Mouse (Mus musculus): Measurements from ENCODE around the gene Kcnd1. TPM values are rescaled to one million over a fixed set of nuclear protein-coding genes. Genes with fewer than 3 reads are reported as not detected.

The Kcnd1 gene
- total RNA-seq, 2 experiments from 2014 or later, result 9.5 to 9.7 TPM

- no peak overlapping the region for H3K4me3 ChIP-seq
- TF ChIP-seq CTCF (conservative IDR thresholded peaks at IDR 0.05), result no peak
- no peak for DNase-seq (ENCODE audit: low spot score in 2 of 2)
- no peak overlapping the region for H3K27ac ChIP-seq
Measured at GRCm38 (mm10) chrX:7865786-7866185, 43.7 kb downstream of the Kcnd1 start.

GRCm38 (mm10) chrX:7867141-7867540 is 45.1 kb downstream of the Kcnd1 start:
- Histone ChIP-seq H3K27ac (no peak overlapping the region), H3K4me3 (no peak overlapping the region)
- no peak for TF ChIP-seq CTCF (conservative IDR thresholded peaks at IDR 0.05)
- DNase-seq (ENCODE audit: low spot score in 2 of 2), result no peak

GRCm38 (mm10) chrX:7868506-7868905 is 46.4 kb downstream of the Kcnd1 start:
- Histone ChIP-seq H3K4me3 (no peak overlapping the region), H3K27ac (no peak overlapping the region)
- no peak for DNase-seq (ENCODE audit: low spot score in 2 of 2)
- no peak for TF ChIP-seq CTCF (conservative IDR thresholded peaks at IDR 0.05)

GRCm38 (mm10) chrX:7869826-7870225 is 47.7 kb downstream of the Kcnd1 start:
- DNase-seq (ENCODE audit: low spot score in 2 of 2), result no peak
- TF ChIP-seq CTCF (conservative IDR thresholded peaks at IDR 0.05), result no peak
- no peak overlapping the region for H3K4me3 ChIP-seq
- no peak overlapping the region for H3K27ac ChIP-seq

GRCm38 (mm10) chrX:7878007-7878419 is 55.9 kb downstream of the Kcnd1 start, which contains the start of gene Pim2:
Gene Pim2 (plus strand): TSS chrX:7878262.
- Histone ChIP-seq H3K4me3 (peak within 1 kb of the TSS; percentile 66), H3K27ac (peak within 1 kb of the TSS; percentile 92)
- no peak for TF ChIP-seq CTCF (conservative IDR thresholded peaks at IDR 0.05)
- DNase-seq (ENCODE audit: low spot score in 2 of 2), result peak; percentile 80 to 86

GRCm38 (mm10) chrX:7878495-7878894 is 56.4 kb downstream of the Kcnd1 start:
- DNase-seq (ENCODE audit: low spot score in 2 of 2), result peak in 1 of 2 experiments; percentile 22

GRCm38 (mm10) chrX:7879819-7880218 is 57.7 kb downstream of the Kcnd1 start:
- TF ChIP-seq CTCF (conservative IDR thresholded peaks at IDR 0.05), result peak; percentile 65
- H3K27ac ChIP-seq, result peak overlapping the region; percentile 65; the same call in 1 of the 2 replicates
- peak; percentile 53 to 67 for DNase-seq (ENCODE audit: low spot score in 2 of 2)
- H3K4me3 ChIP-seq, result peak overlapping the region; percentile 66

More at GRCm38 (mm10) chrX:7878495-7878894, 56.4 kb downstream of the Kcnd1 start:
- Histone ChIP-seq H3K27ac (peak overlapping the region; percentile 92), H3K4me3 (peak overlapping the region; percentile 66)
- no peak for TF ChIP-seq CTCF (conservative IDR thresholded peaks at IDR 0.05)

- Histone ChIP-seq H3K4me3 (peak within 1 kb of the TSS; percentile 69), H3K27ac (peak within 1 kb of the TSS; percentile 94)
- DNase-seq (ENCODE audit: low spot score in 2 of 2), result peak; percentile 70 to 88
- TF ChIP-seq CTCF (conservative IDR thresholded peaks at IDR 0.05), result peak; percentile 42
Measured at GRCm38 (mm10) chrX:7883841-7884567, 61.9 kb downstream of the Kcnd1 start, which contains the start of gene Slc35a2. Gene Slc35a2 (plus strand): TSS chrX:7884028.

Small RNA genes lying within 50 kb of the gene (microRNA-seq; reads per million reads assigned to microRNA genes)
- 62.6 to 65.2 reads per million in 2 experiments for gene Mir1198

Other genes starting within 250 kb of the Kcnd1 start
- under 1 TPM in 1 of 2 experiments, not detected in 1; 0.10 TPM for gene Foxp3, start 248.6 kb upstream of the Kcnd1 start, total RNA-seq (2021)
- gene Ppp1r3f, start 248.0 kb upstream of the Kcnd1 start, total RNA-seq (2021), result 10 to 100 TPM; 16.4 to 16.7 TPM
- gene Ccdc22, start 216.8 kb upstream of the Kcnd1 start, total RNA-seq (2021), result 10 to 100 TPM; 25.3 to 25.5 TPM
- under 1 TPM in 1 of 2 experiments, not detected in 1; 0.08 TPM for gene Cacna1f, start 215.2 kb upstream of the Kcnd1 start, total RNA-seq (2021)
- 1,000 to 10,000 TPM; 1,738 to 1,877 TPM for gene Syp, start 183.8 kb upstream of the Kcnd1 start, total RNA-seq (2021)
- gene Prickle3, start 165.0 kb upstream of the Kcnd1 start, total RNA-seq (2021), result 1 to 10 TPM; 1.0 to 1.1 TPM
- gene Plp2, start 150.9 kb upstream of the Kcnd1 start, total RNA-seq (2021), result 1 to 10 TPM; 4.9 to 5.4 TPM
- under 1 TPM; 0.31 to 0.52 TPM for gene Magix, start 141.0 kb upstream of the Kcnd1 start, total RNA-seq (2021)
- gene Gpkow, start 125.2 kb upstream of the Kcnd1 start, total RNA-seq (2021), result 10 to 100 TPM; 32.6 to 40.6 TPM
- 10 to 100 TPM; 63.9 to 68.2 TPM for gene Wdr45, start 108.0 kb upstream of the Kcnd1 start, total RNA-seq (2021)
- not detected for gene Gm45208, start 100.0 kb upstream of the Kcnd1 start, total RNA-seq (2021)
- gene Praf2, start 93.8 kb upstream of the Kcnd1 start, total RNA-seq (2021), result 100 to 1,000 TPM in 1 of 2 experiments, 10 to 100 TPM in 1; 91.6 to 102 TPM
- gene Ccdc120, start 71.4 kb upstream of the Kcnd1 start, total RNA-seq (2021), result 10 to 100 TPM; 14.7 to 20.6 TPM
- gene Tfe3, start 59.7 kb upstream of the Kcnd1 start, total RNA-seq (2021), result 10 to 100 TPM; 29.0 to 35.1 TPM
- 100 to 1,000 TPM; 105 to 108 TPM for gene Gripap1, start 32.5 kb upstream of the Kcnd1 start, total RNA-seq (2021)
- gene Otud5, start 19.1 kb downstream of the Kcnd1 start, total RNA-seq (2021), result 10 to 100 TPM; 82.6 to 83.8 TPM
- 10 to 100 TPM; 53.0 to 54.6 TPM for gene Pim2, start 56.0 kb downstream of the Kcnd1 start, total RNA-seq (2021)
- gene Slc35a2, start 61.7 kb downstream of the Kcnd1 start, total RNA-seq (2021), result 10 to 100 TPM; 36.0 to 40.5 TPM
- 10 to 100 TPM; 83.6 to 92.9 TPM for gene Pqbp1, start 77.0 kb downstream of the Kcnd1 start, total RNA-seq (2021)
- gene Timm17b, start 77.1 kb downstream of the Kcnd1 start, total RNA-seq (2021), result 10 to 100 TPM; 21.4 to 26.3 TPM
- gene Gm10491, start 85.5 kb downstream of the Kcnd1 start, total RNA-seq (2021), result not detected
- not detected for gene Gm10490, start 87.3 kb downstream of the Kcnd1 start, total RNA-seq (2021)
- 100 to 1,000 TPM; 376 to 404 TPM for gene Pcsk1n, start 97.5 kb downstream of the Kcnd1 start, total RNA-seq (2021)
- not detected for gene Eras, start 106.3 kb downstream of the Kcnd1 start, total RNA-seq (2021)
- gene Hdac6, start 125.6 kb downstream of the Kcnd1 start, total RNA-seq (2021), result 10 to 100 TPM; 49.2 to 51.4 TPM
- gene Gata1, start 155.8 kb downstream of the Kcnd1 start, total RNA-seq (2021), result not detected
- under 1 TPM in 1 of 2 experiments, not detected in 1; 0.59 TPM for gene Glod5, start 196.2 kb downstream of the Kcnd1 start, total RNA-seq (2021)